Mouse (Mus musculus) adipocyte (in vitro differentiated cells): ENCODE measurements at regions not wholly inside any gene's neighbourhood (a gene's known extent, or its start where the extent isn't known, plus 50 kb on each side); places are given as distances from the start of the nearest gene placed in this dataset.
A peak's percentile ranks its signal among the peaks of the same experiment; 100 is the strongest.

Source experiments
- DNase-seq: peaks from one replicate; pipeline ENCODE4 v3.0.0-alpha.2; 2016; ENCODE audit warnings: low spot score

- DNase-seq: no peak
Observed at GRCm38 (mm10) chr17:16247681-16248080, 416.8 kb upstream of the Rgmb start.

- no peak for DNase-seq
Observed at GRCm38 (mm10) chr17:16221253-16221652, 390.4 kb upstream of the Rgmb start.

DNA sequence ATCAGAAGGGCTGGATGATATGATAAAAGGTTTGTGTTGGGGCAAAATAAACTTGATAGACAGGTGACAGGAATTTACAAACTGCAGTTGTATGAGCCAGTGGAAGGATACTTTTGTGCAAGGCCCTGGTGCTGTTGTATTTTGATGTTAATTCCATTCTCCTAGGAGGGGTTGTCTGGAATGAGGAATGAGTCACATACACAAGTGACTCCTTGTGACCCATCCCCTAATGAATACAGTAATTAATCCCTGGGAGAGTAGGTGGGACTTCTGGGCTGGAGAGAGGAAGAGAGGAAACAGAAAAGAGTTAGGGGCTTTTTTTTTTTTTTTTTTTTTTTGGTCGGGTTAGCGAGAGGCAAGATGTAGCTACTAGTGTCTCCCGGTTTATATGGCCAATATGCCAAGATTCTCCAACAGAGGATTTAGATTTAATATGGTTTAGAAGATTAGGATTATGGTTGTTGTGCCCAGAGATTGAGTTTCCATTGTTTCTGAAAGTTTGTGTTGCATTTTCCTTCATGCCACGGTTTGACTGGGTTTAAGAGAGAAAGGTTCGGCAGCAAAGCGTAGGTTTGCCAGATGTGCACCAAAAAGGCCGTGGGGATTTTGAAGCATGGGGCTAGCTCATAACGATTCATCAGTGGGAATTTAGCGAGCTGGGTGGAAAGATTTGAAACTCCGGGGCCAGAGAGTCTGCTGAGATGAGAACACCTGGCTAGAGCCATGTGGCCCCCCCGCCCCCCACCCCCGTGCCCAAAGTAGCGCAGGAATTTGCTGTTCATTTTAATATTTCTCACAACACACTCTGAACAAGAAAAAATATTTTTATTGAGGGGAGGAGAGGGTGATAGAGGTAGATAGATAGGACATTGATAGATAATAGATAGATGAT lies 389.1 kb upstream of the Rgmb start:
- DNase-seq: no peak

GRCm38 (mm10) chr17:16218623-16219022 lies 387.8 kb upstream of the Rgmb start:
- no peak for DNase-seq

DNA sequence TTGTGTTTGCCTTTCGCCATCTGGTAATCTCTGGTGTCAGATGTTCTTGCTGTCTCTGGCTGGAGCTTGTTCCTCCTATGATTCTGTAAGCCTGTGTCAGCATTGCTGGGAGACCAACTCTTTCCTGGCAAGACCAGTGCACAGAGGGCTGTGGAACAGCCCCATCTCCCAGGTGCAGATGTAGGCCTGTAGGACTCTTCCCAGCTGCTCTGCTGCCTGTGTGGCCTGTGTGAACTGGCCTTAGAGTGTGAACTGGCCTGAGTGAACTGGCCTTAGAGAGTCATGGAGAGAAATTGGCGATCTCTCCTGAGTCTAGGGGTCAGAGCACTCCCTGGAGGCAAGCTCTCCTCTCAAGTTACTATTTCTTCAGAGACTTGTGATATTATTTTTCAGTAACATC lies 386.0 kb upstream of the Rgmb start:
- peak; percentile 57 for DNase-seq

GRCm38 (mm10) chr17:16193636-16194035 lies 362.8 kb upstream of the Rgmb start:
- no peak for DNase-seq

GRCm38 (mm10) chr17:16180856-16181255 lies 350.0 kb upstream of the Rgmb start:
- DNase-seq: no peak

- DNase-seq: no peak
Observed at GRCm38 (mm10) chr17:16178102-16178501, 347.3 kb upstream of the Rgmb start.

DNA sequence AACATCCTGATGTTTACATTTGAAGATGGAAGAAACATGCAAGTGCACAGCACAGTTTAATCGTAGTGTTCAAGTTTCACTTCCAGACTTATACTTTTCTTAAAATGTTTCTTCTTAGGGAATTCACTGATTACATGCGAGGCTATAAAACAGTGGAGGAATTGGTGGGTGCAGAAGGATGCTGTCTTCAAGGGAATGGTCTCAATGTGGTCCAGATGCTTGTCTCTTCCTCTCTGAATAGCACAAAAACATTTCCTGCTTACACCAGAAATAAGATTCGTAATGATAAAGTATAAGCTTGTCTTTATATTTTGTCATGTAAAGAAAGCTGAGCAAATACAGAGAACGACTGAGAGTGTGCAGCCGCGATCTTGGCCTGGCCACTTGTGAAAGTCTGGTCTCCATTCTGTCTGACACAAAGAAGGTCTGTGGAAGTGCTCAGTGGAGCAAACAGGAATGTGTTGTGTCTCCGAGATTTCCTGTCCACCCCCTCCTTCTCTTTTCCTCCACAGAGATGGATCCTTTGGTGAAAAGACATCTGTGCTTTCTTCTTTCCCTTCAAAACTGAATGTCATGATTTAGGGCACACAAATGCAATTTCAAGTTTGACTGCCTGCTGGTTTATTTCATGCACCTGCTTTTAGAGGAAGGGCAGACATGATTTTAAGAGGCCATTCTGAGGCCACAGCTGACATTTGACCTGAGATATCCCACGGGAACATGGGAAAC lies 346.1 kb upstream of the Rgmb start:
- DNase-seq: no peak

- DNase-seq: no peak
Observed at GRCm38 (mm10) chr17:16173568-16174105, 342.8 kb upstream of the Rgmb start.

DNA sequence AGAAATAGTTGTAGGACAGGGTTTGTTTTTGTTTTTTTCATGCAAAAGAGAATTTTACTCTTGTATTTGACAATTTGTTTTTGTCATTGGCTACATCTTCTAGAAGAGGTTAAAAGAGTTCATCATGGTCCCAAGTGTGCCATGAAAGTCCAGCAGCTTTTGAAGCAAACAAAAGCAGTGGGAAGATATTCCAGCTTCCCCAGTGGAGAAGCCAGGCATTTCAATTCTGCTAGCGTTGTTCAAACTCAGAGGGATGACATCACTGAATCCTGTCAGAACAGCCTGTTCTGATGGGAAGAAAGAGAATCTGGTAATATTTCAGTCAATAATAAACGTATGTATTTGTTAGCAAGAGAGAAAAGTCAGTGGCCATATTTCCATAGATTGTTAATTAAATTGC lies 335.9 kb upstream of the Rgmb start:
- DNase-seq: peak; percentile 44

- no peak for DNase-seq
Observed at GRCm38 (mm10) chr17:16158119-16158518, 327.3 kb upstream of the Rgmb start.

DNA sequence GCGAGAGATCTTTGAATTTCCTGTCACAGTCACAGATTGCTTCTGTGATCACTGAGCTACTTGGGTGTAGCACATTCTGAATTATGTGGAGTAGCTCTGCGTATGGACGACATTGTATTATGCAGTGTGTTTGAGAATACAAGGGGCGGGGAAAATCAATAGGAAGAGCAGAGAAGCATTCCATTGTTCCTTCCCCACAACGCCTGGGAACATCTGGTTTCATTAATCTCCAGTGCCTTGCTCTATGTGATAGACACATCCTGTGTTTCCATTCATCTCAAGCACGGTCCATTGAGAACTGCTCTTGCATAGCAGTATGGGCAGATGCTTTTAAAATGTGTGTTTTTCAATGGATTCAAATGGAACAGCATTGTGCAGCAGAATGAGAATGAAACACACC lies 326.9 kb upstream of the Rgmb start:
- no peak for DNase-seq

DNA sequence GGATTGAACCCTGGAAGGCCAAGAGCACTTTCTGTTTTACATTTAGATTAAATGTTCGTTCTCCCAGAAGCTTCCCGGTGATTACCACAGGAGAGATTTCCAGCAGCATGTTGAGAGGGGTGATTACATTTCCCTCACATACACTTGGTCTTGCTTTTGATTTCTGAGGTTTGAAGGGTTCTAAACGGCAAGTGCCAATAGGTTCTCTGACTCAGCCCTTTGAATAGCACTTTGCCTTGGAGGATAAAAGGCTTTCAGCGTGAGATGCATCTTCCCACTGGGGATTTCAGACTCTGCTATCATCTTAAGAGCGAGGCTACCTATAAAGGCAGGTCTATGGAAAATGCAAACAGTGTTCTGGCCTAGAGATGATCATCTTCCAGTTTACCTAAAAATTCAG lies 326.3 kb upstream of the Rgmb start:
- DNase-seq: no peak

- no peak for DNase-seq
Observed at GRCm38 (mm10) chr17:16156596-16156995, 325.8 kb upstream of the Rgmb start.

DNA sequence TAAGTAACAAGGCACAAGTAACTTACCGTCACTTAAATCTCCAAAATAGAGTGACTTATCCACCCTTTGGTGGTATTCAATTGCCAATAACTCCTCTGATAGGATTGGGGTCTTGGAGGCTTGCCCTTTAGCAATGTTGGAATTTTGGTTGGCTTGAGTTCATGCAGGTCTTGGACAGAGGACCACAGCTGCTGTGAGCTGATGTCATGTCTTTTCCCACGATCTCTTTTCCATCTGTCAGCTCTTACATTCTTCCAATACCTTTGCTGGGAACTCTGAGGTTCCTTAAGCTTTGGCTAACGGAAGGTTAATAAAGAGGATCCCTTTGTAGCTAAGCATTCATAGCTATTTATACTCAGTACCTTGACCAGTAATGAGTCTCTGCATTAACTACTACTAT lies 324.7 kb upstream of the Rgmb start:
- no peak for DNase-seq
